10 mouse cellular contexts compared by ENCODE assay signal in genomic region chr4:127970018-127970421, GRCm38 (mm10). TPM values are rescaled to one million over a fixed set of nuclear protein-coding genes. Genes with fewer than 3 reads are reported as not detected.
A peak's percentile ranks its signal among the peaks of the same experiment; 100 is the strongest.
DNase-seq lines count a peak whose midpoint lies in the region; ATAC-seq and TF ChIP-seq lines count a peak whose summit lies in the region.
"Had no signal": no experiment of that assay in that cellular context is flagged by ENCODE, and none has a peak within 500 bp of the region (broad histone marks: within the 10 kb centered on the region; RNA-seq: fewer than 3 reads in every experiment).

No protein-coding gene starts in this region.

- peaks cover 47% of the 10 kb centered on the region for H3K27me3 ChIP-seq in hindbrain, embryonic 10.5 days (ENCODE audit: insufficient read depth, poor library complexity, severe bottlenecking)
- peaks cover 4% of the 10 kb centered on the region; the same call in 1 of the 2 replicates for H3K27me3 ChIP-seq in hindbrain, embryonic 16.5 days (replicated peaks; ENCODE audit: control insufficient read depth, insufficient read depth, low read length)
- no peaks in the 10 kb centered on the region for H3K27me3 ChIP-seq in testis, adult 2 months (ENCODE audit: control insufficient read depth, insufficient read depth, low read length)
- 0 out of 2 replicates have a peak, but pooled peaks cover 3% of the 10 kb centered on the region for H3K27me3 ChIP-seq in stomach, postnatal 0 days (ENCODE audit: control insufficient read depth, insufficient read depth, low read length)

- H3K4me2 ChIP-seq in hindbrain, embryonic 16.5 days (ENCODE audit: low read length) = no peak overlapping the region
- no peak overlapping the region for H3K4me2 ChIP-seq in stomach, postnatal 0 days (replicated peaks; ENCODE audit: low read depth)

- no peaks in the 10 kb centered on the region for H3K9me3 ChIP-seq in hindbrain, embryonic 10.5 days
- no peaks in the 10 kb centered on the region for H3K9me3 ChIP-seq in hindbrain, embryonic 16.5 days (ENCODE audit: control insufficient read depth, low read length)
- no peaks in the 10 kb centered on the region for H3K9me3 ChIP-seq in stomach, postnatal 0 days (ENCODE audit: control insufficient read depth, low read length)

- no peak for TF ChIP-seq EP300 in stomach, postnatal 0 days (optimal IDR thresholded peaks at IDR 0.05)

- TF ChIP-seq POLR2A in testis, adult 2 months (IDR thresholded peaks at IDR 0.05; ENCODE audit: control insufficient read depth, low read depth, low read length) = no peak

- H3K4me1 ChIP-seq in hindbrain, embryonic 10.5 days (replicated peaks) = peaks cover 25% of the 10 kb centered on the region
- peaks cover 6% of the 10 kb centered on the region; the same call in 1 of the 2 replicates for H3K4me1 ChIP-seq in hindbrain, embryonic 16.5 days (ENCODE audit: control insufficient read depth, insufficient read depth, low read depth, low read length)
- peaks cover 17% of the 10 kb centered on the region for H3K4me1 ChIP-seq in testis, adult 2 months (ENCODE audit: control insufficient read depth, insufficient read depth, low read length)
- H3K4me1 ChIP-seq in stomach, postnatal 0 days (replicated peaks; ENCODE audit: control insufficient read depth, insufficient read depth) = no peaks in the 10 kb centered on the region

- no peak for TF ChIP-seq CTCF in testis, adult 2 months (IDR thresholded peaks at IDR 0.05; ENCODE audit: control insufficient read depth, insufficient read depth, insufficient replicate concordance, low read depth, low read length)
- peak; percentile 41 for TF ChIP-seq CTCF in stomach, postnatal 0 days (IDR thresholded peaks at IDR 0.05; ENCODE audit: low read depth)

- H3K9ac ChIP-seq in hindbrain, embryonic 16.5 days (ENCODE audit: low read depth, low read length) = no peak overlapping the region
- no peak overlapping the region for H3K9ac ChIP-seq in stomach, postnatal 0 days (ENCODE audit: low read length)

- no peak for ATAC-seq in hindbrain, embryonic 16.5 days
- ATAC-seq in stomach, postnatal 0 days (ENCODE audit: low FRiP score, low TSS enrichment) = no peak

- 6% methylated on average over 7 of the region's 7 CpGs for WGBS in hindbrain, embryonic 10.5 days
- WGBS in hindbrain, embryonic 16.5 days = 10% methylated on average over 7 of the region's 7 CpGs
- 4% methylated on average over 7 of the region's 7 CpGs for WGBS in stomach, postnatal 0 days

- DNase-seq in hindbrain, embryonic 10.5 days (ENCODE audit: low spot score) = peak; percentile 61
- DNase-seq in testis, postnatal 14 days (ENCODE audit: low spot score) = no peak
- peak; percentile 52 for DNase-seq in embryo, embryonic 11.5 days (ENCODE audit: low read depth, low spot score)
- DNase-seq in stomach, postnatal 0 days (ENCODE audit: low spot score) = peak; percentile 55
- no peak for DNase-seq in spleen, postnatal 10 days (ENCODE audit: low spot score in 2 of 2)
- no peak for DNase-seq in right cerebral cortex, postnatal 25 days
- DNase-seq: gastrocnemius, postnatal 25 days had no signal

- H3K4me3 ChIP-seq in hindbrain, embryonic 10.5 days = no peak overlapping the region
- H3K4me3 ChIP-seq in hindbrain, embryonic 16.5 days (ENCODE audit: low read length) = no peak overlapping the region
- H3K4me3 ChIP-seq in testis, adult 2 months (ENCODE audit: control insufficient read depth, low read depth, low read length) = peak overlapping the region; percentile 90
- H3K4me3 ChIP-seq in stomach, postnatal 0 days (ENCODE audit: low read depth, low read length) = no peak overlapping the region

- no peaks in the 10 kb centered on the region for H3K36me3 ChIP-seq in hindbrain, embryonic 10.5 days
- H3K36me3 ChIP-seq in hindbrain, embryonic 16.5 days (ENCODE audit: control insufficient read depth, insufficient read depth, low read length) = no peaks in the 10 kb centered on the region
- no peaks in the 10 kb centered on the region for H3K36me3 ChIP-seq in testis, adult 2 months (ENCODE audit: control insufficient read depth, insufficient read depth, low read length)
- H3K36me3 ChIP-seq in stomach, postnatal 0 days (ENCODE audit: control insufficient read depth, insufficient read depth, low read length) = no peaks in the 10 kb centered on the region

- H3K27ac ChIP-seq in hindbrain, embryonic 10.5 days = peak overlapping the region; percentile 64; the same call in 1 of the 2 replicates
- H3K27ac ChIP-seq in hindbrain, embryonic 16.5 days (ENCODE audit: low read depth, low read length) = no peak overlapping the region
- H3K27ac ChIP-seq in testis, adult 2 months (ENCODE audit: control insufficient read depth, insufficient read depth, low read depth, low read length) = no peak overlapping the region
- H3K27ac ChIP-seq in stomach, postnatal 0 days (replicated peaks) = no peak overlapping the region

RNA-seq across cellular contexts. Expression of gene CK137956, which starts 0.7 kb away (rescaled TPM):
- polyA plus RNA-seq in hindbrain, embryonic 10.5 days (2016; fragmentation: Nextera tagmentation; extraction: Ambion mirVana) = 1.0 and 1.1 TPM in 2 replicates
- polyA plus RNA-seq in hindbrain, embryonic 16.5 days (2015; fragmentation: Nextera tagmentation; extraction: Ambion mirVana) = 1.5 and 2.1 TPM in 2 replicates
- 134 and 154 TPM in 2 replicates for polyA plus RNA-seq in testis, adult 2 months (2012; rRNA removed)
- polyA plus RNA-seq in stomach, postnatal 0 days (2015; fragmentation: Nextera tagmentation; extraction: Ambion mirVana) = not detected in 2 replicates
- polyA plus RNA-seq: liver, adult 2 months had no signal

RNA-seq across cellular contexts. Expression of gene Csmd2, which starts 17.6 kb away (rescaled TPM):
- polyA plus RNA-seq in hindbrain, embryonic 10.5 days (2016; fragmentation: Nextera tagmentation; extraction: Ambion mirVana) = 1.2 and 2.4 TPM in 2 replicates
- polyA plus RNA-seq in hindbrain, embryonic 16.5 days (2015; fragmentation: Nextera tagmentation; extraction: Ambion mirVana) = 9.9 and 11.2 TPM in 2 replicates
- 1.5 and 2.6 TPM in 2 replicates for polyA plus RNA-seq in testis, adult 2 months (2012; rRNA removed)
- polyA plus RNA-seq in stomach, postnatal 0 days (2015; fragmentation: Nextera tagmentation; extraction: Ambion mirVana) = 0.16 TPM in 2 replicates
- polyA plus RNA-seq: liver, adult 2 months had no signal

Comparison
In these comparisons a context has a peak if more than half of its experiments do, and no peak if none do; other contexts are left out.
1. DNase-seq: peak in hindbrain, embryonic 10.5 days (single experiment), embryo, embryonic 11.5 days (single experiment) and stomach, postnatal 0 days (single experiment); none in testis, postnatal 14 days (single experiment), spleen, postnatal 10 days (0 of 2) and right cerebral cortex, postnatal 25 days (single experiment).
2. RNA of gene CK137956, which starts 0.7 kb away (polyA plus RNA-seq): 134 to 154 TPM in testis, adult 2 months; 1.5 to 2.1 TPM in hindbrain, embryonic 16.5 days, 1.0 to 1.1 TPM in hindbrain, embryonic 10.5 days and not detected in stomach, postnatal 0 days; every median in the first group is over 10 times any median in the second.